Mouse (Mus musculus): Measurements from ENCODE around the gene Psmc2.

Gene Psmc2

DNA sequence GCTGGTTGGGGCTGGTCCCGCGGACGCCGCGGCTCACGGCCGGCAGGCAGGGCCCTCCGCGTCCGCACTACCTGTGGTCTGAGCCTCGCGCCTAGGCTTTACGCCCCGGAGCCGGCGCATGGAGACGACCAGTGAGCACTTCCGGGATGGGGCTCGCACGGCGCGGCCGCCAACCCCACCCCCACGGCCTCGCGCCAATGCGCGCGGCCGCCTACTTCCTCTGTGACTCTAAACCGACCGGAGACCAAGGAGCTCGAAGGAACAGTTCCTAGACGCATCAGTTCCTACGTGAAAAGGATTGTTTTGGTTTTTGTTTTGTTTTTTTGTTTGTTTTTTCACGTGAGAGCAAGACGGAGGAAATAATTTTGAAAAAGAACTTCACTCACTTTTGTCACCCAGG is at the start of gene Psmc2, which contains the start of gene Dnajc2:
Gene Psmc2, plus strand, starts transcription at position 231 of the 400 bp plus-strand sequence.
Gene Dnajc2, minus strand, starts transcription at position 199 of the 400 bp plus-strand sequence.
- DNase-seq (ENCODE audit: low read depth) = peak; percentile 85

DNA sequence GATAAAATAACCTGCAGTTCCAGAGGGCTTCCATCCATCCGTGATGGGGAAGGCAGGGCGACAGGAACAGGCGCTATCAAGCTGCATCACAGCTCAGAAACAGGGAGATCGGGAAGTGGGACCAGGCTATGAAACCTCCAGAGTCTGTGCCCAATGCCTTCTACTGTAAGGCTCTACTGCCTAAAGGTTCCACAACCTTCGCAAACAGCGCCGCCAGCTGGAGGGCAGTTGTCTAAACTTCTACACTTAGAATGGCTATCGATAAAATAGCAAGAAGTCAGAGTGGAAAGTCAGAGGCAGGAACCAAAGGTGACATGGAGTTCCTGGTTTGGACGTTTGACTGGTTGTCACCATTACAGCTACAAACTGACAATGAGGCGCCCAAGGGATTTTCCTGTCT is 49.5 kb upstream of the Psmc2 start:
- DNase-seq (ENCODE audit: low read depth) = peak; percentile 81

DNA sequence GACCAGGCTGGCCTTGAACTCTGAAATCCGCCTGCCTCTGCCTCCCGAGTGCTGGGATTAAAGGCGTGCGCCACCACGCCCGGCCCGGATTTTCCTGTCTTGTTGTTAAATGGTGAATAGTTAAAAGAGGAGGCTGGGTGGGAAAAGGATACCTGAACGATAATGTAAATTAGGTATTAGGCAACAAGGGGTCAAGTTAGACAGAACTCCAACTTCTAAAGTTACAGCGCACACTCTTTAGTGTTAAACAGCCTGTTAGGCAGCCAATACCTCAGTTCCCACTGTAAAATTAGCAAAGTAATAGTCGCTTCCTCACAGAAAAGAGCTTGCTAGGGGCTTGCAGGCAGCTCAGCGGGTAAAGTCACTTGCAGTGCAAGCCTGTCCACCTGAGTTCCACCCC is 49.0 kb upstream of the Psmc2 start:
- DNase-seq (ENCODE audit: low read depth) = no peak

DNA sequence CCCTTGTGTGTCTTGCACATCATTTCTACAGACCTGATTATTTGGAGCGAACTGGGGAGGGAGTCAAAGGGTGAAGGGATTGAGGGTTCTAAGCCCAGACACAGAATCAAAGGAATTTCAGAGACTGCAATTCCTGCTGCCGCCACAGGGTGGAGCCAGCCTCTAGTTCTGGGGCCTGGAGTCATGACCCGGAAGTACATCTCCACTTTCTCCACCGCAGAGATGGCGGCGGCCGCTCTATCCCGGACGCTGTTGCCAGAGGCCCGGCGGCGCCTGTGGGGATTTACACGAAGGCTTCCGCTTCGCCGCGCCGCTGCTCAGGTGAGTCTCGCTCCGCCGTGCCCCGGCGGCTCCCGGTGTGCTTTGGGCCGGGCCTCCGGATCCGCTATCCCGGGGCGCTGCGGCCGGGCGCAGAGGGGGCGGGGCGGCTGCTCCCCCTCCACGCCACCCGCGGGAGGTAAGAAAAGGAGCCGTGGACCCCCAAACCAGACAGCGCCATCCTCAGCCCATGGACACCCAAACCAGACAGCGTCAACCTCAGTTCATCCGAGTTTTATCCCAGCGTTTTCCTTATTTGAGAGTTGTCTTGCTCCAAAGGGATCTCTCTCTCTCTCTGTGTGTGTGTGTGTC is 48.0 kb upstream of the Psmc2 start, which contains the start of gene Pmpcb:
Gene Pmpcb, plus strand, starts transcription at position 186 of the 630 bp plus-strand sequence.
- peak; percentile 82 for DNase-seq (ENCODE audit: low read depth)

DNA sequence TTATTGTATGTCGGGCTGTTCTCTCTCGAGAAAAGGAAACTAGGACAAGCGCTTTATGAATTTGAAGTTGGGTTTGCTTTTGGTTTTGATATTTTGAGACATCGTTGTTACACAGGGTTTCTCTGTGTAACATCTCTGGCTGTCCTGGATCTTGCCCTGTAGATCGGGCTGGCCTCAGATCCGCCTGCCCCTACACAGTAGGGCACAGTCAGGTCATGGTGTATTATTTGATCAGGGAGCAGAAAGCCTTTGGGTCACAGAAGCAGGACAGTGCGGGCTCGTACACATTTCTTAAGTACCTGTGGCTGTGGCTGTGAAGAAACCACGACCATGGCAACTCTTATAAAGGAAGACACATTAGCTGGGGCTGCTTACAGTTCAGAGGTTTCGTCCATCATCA is 47.5 kb upstream of the Psmc2 start:
- no peak for DNase-seq (ENCODE audit: low read depth)

DNA sequence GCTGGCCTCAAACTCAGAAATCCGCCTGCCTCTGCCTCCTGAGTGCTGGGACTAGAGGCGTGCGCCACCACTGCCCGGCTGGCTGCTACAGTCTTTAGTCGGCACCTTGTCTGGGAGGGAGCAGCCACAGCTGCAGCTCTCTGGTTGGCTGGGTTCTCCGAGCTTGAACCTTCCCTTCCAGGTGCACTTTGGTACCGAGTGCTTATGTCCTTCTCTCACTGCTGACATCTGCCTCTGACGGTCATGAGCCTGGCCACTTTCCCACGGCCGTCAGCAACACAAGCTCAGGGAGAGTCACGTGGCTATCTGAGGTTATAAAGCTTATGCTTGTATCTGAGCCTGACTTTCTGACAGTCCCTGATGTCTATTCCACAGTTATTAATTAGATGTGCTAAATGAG is 46.0 kb upstream of the Psmc2 start:
- no peak for DNase-seq (ENCODE audit: low read depth)

DNA sequence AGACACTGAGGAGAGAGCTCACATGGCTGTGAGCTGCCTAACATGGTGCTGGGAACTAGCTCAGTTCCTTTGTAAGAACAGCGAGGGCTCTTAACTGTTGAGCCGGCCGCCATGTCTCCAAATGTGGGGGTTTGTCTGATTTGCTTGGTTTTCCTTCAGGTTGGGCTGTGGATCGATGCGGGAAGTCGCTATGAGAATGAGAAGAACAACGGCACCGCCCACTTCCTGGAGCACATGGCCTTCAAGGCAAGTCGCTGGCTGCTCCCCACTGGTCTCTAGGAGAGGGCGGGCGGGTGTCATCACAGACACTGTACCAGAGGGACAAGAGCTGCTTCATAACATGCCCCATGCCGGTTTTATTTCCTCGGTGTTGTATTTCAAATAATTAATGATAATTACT is 45.2 kb upstream of the Psmc2 start:
- DNase-seq (ENCODE audit: low read depth) = no peak

DNA sequence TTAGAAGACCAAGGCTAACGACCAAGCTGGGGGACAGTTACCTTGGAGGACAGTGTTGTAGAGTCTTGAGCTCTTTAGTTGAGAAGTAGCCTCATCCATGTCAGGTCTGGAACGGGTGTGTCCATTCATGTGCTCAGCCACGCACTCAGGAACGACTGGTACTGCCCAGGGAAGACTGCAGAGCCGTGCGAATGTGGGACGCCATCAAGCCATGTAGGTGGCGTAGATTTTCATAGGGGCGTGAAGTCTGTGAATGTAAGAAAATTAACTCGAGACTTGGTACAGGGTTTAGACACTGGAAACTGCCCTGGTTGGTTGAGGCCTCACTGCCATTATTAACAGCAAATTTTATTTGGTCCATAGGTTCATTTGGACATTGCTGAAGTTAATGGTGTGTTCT is 41.5 kb upstream of the Psmc2 start:
- no peak for DNase-seq (ENCODE audit: low read depth)

DNA sequence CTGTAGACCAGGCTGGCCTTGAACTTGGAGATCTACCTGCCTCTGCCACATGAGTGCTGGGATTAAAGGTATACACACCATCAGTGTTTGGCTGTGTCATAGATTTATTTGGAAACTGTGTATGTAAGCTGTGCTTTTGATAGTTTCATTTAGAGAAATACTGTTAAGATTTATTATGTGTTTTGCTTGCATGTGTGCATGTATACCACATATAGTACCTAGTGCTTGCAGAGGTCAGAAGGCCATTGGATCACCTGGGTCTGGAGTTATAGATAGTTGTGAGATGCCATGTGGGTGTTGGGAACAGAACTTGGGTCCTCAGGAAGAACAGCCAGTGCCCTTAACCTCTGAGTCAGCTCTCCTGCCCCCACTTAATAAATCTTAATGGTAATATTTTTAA is 40.4 kb upstream of the Psmc2 start:
- no peak for DNase-seq (ENCODE audit: low read depth)

DNA sequence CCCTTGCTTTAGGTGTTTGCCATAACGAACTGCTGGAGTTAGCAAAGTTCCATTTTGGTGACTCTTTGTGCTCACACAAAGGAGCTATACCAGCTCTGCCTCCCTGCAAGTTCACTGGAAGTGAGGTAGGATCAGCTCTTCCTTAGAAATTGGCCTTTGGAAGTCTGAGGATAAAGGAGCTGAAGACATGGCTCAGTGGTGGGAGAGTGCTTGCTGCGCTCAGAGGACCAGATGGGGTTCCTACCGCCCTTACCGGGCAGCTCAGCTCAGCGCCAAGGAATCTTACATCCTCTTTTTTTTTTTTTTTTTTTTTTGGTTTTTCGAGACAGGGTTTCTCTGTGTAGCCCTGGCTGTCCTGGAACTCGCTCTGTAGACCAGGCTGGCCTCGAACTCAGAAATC is 39.1 kb upstream of the Psmc2 start:
- no peak for DNase-seq (ENCODE audit: low read depth)

DNA sequence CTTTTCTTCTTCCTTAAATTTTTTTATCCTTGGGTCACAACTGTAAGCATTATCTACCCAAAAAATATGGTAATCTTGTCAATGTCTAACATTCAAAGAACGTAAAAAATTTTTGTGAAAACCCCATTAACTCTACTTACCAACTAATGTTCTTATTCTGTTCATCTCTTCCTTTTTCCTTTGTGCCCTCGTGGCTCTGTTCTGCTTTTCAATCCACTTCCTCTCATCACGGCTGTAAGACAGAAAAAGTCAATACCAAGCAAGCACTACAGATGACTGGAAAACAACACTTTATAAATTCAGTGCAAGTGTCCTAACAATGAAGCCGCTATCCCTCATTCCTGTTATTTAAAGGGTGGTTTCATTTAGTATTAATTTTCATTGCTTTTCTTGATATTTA is 16.6 kb upstream of the Psmc2 start:
- no peak for DNase-seq (ENCODE audit: low read depth)

DNA sequence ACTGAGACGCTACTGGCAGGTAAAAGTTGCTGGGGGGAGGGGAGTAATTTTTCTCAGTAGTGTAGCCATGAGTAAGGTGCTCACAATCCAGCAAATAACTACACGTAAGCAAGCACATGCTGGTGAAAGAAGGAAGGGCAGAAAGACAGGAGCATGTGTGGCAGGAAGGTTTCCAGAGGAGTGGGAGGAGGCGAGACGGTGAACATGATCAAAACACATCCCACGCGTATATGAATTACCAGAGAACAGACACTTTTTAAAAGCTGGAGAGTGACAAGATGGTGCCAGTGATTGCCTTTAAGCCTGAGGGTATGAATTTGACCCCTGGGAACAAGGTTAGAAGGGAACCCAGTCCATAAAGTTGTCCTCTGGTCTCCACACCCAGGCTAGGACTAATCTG is 15.2 kb upstream of the Psmc2 start:
- DNase-seq (ENCODE audit: low read depth) = no peak

DNA sequence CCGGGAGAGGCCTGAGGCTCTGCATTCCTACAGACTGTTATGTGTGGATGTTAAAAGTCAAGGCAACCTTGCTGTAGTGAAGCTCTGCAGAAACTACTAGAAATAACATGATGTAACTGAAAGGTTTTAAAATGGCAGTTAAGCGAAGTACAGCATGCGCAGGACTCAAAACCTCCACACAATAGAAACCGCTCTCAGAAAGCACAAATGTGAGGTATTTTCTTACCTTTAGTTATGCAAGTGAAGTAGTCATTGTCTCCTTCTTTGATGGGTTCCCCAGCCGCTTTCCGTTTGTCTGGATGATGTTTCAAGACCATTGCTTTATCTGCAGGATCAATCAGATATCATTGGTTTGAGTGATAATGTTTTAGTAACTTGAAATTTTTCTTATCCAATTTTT is 8.6 kb upstream of the Psmc2 start:
- DNase-seq (ENCODE audit: low read depth) = no peak

DNA sequence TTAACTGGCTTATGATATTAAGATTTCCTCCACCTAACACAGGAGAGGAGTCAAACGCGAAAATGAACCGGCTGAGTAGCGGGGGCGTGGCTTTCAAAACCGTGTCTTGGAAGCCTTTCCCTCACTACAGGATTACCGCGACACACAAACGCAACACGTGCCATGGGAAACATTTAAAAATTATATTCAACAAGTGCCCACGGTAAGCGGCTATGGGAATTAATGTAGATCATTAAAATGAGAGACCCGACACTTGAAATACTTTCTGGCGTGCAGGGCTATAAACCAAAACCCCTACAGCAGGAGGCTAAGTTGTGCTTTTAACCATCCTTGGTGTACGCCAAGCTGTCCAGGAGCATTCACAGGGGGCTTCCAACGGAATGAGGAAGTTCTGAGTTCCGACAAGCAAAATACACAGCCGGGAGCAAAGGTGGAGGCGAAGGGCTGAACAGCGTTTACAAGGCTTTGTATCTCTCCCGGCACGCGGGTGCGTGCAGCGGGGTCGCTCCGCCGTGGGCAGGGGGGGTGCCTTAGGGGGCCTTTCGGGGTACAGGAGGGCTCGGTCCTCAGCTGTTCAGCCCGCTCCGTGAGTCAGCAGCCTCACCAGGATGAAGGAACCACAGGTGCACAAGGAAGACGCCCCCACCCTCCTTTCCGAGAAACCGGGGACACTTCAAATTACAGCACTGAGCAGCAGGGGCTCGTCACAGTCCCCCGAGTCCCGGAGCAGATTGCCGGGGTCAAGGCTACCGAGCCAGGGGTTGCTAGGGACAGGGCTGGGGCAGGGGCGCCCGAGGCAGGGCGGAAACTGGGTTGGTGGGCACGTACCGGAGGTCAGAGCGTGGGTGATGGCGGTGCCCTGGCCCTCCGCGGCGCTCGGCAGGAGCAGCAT is 676 bp upstream of the Psmc2 start:
- DNase-seq (ENCODE audit: low read depth) = peak; percentile 45

DNA sequence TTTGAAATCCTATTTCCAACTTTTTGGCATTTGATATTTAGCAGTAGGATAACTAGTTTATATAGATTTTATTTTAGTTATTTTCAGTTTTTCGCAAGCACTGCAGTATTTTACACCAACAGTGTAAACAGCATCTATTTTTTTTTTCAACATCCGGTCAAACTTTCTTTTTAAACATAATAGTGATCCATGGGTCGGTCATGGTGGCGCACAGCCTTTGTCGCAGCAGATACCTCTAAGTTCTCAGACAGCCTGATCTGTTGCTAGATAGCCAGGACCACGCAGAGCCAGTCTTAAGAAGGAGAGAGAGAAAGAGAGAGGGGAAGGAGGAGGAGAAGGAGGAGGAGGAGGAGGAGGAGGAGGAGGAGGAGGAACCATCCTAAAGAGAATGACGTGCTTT is 693 bp downstream of the Psmc2 start:
- DNase-seq (ENCODE audit: low read depth) = peak; percentile 20

DNA sequence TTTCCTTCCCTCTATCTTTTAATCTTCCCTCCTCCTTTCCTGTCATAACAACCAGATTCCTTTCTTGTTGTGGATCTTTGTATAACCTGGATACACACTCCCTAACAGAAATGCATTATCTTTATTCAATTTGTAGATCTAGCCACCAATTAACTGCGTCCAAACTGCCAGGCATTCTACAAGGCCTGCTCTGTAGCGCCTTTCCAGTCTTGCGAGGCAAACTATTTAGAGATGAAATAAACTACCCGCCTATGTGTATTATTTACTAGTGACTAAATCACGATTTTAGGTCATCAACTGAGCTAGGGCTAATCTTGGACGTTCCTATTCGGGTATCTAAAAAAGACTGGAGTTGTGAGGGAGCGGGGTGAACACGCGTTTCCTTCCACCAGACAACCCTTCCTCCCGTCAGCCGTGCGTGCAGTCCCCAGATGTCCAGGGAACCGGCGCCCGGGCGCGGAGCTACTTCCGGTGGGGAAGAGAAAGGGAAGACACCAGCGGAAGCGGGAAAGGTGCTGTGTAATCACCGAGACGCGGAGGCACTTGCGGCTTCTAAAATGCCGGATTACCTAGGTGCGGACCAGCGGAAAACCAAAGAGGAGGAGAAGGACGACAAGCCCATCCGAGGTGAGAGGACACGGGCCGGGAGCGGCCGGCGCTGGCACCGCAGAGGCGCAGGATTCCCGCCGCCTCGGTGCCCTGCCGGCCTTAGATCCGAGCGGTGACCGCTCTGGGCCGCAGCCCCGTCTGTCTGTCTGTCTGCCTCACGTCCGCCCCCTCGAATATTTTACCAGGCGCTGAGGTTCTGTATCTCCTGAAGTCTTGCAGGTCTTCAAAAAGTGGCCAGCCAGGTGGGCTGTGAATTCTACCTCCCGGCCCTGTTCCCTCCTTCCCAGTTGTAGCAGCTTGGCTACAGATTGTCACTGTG is 1.4 kb downstream of the Psmc2 start:
- peak; percentile 91 for DNase-seq (ENCODE audit: low read depth)

DNA sequence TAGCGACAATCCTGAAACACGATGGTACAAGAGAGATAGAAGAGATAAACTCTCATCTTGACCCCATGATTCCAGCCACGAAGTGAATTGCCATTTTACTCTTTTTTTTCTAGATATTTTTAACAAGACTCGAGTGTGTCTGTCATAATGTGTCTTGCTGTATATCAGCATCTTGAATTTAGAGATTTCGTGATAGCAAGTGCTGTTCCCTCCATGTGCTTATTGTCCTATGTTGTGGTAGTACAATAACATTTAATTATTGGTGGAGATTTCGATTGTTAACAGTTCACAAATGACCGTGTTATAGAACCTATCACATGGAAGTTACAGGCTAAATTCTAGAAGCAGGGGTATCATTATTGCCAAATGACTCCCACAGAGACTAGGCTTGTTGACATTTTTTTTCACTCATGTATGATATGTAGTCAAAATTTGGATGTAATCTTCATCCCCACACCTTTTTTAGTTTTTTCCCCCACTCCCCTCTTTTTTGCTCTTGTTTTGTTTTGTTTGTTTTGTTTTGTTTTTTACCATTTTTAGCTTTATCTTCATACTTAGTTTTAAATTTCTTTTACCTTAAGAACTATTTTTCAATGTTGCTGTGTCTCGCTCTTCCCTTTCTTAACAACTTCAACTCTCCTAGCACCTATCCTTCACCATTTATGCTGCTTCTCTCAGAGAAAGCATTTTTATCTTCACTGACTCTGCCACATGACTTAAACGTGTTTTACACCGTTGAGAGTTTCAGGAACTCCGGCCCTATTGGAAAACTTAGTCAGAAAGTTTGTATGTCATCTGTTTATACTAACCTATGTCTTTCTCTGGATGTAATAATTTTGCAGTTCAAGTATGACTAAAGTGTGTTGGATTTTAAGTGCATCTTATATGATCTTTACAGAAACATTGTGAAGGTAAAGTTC is 2.4 kb downstream of the Psmc2 start:
- no peak for DNase-seq (ENCODE audit: low read depth)

DNA sequence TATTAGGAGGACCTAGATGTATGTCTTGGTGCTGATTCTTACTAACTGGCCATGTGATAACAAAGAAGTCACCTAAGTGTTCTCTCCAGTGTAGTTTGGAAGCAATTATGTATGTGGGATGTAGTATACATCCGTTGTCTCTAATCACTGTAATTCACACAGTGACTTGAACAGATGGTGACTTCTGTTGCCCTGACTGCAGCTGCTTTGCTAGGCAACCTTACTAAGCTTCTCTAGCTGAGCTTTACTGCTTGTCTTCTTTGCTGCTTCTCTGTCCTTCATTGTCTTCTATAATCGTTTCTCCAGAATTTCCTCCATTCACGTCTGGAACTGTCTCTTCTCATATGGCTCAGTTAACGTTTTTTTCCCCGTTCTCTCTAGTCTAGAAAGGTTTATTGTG is 4.0 kb downstream of the Psmc2 start:
- no peak for DNase-seq (ENCODE audit: low read depth)

DNA sequence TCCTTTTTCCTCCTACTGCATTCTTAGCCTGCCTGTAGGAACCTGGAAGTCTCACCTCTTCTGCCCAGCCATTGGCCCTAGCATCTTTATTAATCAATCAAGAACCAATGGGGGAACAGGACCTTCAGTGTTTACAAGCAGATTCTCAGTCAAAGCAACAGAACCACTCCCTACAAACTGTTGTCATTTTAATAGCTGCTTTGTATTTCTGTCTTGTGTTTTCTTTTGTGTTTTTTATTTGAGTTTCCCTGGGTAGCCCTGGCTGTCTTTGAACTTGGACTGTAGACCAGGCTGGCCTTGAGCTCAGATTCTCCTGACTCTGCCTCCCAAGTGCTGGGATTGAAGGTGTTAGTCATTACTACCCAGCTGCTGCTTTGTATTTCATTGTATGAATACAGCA is 7.1 kb downstream of the Psmc2 start:
- no peak for DNase-seq (ENCODE audit: low read depth)

DNA sequence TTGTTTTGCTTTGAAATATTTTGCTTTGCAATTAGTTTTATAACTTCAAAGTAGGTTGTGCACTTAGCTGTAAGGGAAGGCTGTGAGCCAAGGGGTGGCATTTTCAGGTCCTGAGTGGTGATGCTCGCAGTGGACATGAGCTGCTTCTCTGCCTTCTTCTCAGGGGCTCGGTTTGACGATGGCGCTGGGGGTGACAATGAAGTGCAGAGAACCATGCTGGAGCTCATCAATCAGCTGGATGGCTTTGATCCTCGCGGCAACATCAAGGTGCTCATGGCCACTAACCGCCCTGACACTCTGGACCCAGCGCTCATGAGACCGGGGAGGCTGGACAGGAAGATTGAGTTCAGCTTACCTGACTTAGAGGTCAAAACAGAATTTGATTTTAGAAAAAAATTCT is 17.8 kb downstream of the Psmc2 start:
- DNase-seq (ENCODE audit: low read depth) = no peak

DNA sequence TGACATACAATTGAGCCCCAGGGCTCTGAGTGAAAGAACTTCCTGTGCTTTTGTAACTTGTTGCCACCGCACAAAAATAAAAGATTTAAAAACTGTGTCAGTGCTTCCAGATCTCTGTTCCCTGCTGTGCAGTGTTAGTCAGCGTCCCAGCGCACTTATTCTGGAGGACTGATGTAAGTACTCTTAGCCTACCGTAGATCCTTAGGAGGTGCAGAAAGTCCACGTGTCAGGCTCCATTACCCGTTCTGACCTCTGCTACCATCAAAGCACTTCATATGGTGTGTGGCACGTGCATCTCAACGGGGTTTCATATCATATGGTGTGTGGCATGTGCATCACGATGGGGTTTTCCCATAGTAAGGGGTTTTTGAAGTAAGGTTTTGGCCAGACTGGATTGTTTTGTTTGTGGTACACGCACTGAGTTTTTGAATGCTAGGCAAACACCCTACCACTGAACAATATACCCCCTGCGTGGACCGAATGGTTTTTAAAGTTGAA is 18.7 kb downstream of the Psmc2 start:
- DNase-seq (ENCODE audit: low read depth) = no peak
